Mouse (Mus musculus) induced T-regulatory cell, adult 2 months (primary cell): ENCODE results near the gene Polg2.

Experiments
- DNase-seq: peaks from one replicate; pipeline ENCODE4 v3.0.0-alpha.2; 2012; ENCODE audit warnings: low read depth

Polg2 gene

DNA sequence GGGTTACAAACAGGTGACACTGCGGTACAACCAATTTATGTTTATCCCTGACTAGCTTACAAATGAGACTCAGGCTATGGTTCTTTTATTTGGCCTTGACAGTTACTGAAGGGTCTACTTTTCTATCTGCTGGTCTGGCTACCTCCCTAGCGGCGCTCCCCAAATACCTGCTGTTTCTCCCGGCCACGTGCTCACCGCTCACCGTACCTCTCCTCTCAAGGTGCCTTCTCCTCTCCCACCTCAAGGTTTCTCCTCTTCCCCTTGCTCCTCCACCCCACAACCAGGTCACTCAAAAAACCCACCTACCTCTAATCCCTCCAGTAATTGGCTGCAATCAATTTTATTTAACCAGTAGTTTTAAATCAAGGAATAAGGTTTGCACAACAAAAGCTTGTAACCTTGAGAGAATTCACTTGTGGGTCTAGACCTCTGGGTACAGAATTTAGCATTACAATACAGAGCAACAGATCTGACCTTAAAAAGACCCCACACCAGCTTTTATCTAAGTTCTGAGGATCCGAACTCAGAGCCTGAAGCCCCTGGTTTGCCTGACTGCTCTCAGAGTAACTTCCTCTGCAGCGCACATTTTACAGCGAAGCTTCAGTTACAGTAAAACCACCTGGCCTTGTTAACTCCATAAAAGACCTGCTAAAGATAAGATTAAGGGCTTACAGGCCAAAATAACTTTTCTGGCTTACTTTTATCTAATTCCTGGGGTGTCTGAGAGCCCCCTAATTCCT is 55.0 kb downstream of the Polg2 start:
- no peak for DNase-seq

GRCm38 (mm10) chr11:106723611-106724125 is 55.7 kb downstream of the Polg2 start:
- DNase-seq, result no peak

DNA sequence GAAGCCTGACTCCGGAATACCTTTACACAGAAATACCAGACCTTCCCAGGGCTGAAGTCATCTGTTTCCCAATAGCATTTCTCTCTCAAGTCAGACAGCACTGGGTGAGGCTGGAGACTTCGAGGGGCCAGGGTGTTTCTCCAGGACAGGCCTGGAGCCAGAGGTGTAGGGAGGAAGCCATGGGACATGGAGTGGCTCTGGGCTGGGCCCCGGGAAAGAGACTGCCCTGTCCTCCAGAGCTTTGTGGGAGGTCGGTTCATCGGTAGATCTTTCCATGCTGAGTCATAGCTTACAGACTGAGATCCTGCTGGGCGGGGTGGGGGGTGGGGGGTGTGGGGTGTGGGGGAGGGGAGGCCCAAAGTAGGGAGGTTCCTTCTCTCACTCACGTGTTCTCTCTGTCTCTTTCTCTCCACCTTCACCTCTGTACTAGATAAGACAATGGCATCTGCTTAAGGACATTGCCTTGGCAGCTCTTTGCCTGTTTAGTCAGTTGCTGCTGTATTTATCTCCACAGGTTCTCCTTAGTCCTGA is 56.4 kb downstream of the Polg2 start:
- peak; percentile 46 for DNase-seq

DNA sequence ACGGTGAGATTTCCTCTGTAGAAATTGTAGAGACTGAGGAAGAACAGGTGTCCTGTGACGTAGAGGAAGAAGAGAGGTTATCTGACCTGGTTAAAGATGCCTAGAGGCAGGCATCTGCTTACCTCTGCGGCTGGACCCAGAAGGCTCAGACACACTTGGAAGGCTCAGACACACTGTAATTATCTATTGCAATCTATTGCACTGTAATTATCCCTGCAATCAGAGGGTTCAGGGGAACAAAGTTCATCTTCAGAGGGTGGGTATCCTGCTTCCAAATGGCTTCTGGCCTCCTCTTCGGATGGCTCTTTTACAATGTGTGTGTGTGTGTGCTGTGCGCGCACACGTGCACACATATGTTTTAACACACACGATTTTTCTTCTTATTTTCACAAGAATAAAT is 59.0 kb downstream of the Polg2 start:
- DNase-seq, result no peak
